Mouse (Mus musculus) G1E (cell line): ENCODE measurements around the gene Arpc1a.

ENCODE experiments used
- CTCF ChIP-seq: IDR thresholded peaks from 2 replicates; pipeline ENCODE4 v1.5.1; 2012; ENCODE audit warnings: low read depth, low read length, inconsistent platforms, mixed read lengths
- GATA1 ChIP-seq: IDR thresholded peaks from 2 replicates; pipeline ENCODE4 v1.6.1; 2012; ENCODE audit warnings: borderline replicate concordance, low read length, inconsistent platforms, mixed read lengths
- GATA2 ChIP-seq: IDR thresholded peaks from 2 replicates; pipeline ENCODE4 v1.6.1; 2012; ENCODE audit warnings: low read depth, low read length, inconsistent platforms, borderline replicate concordance

DNA sequence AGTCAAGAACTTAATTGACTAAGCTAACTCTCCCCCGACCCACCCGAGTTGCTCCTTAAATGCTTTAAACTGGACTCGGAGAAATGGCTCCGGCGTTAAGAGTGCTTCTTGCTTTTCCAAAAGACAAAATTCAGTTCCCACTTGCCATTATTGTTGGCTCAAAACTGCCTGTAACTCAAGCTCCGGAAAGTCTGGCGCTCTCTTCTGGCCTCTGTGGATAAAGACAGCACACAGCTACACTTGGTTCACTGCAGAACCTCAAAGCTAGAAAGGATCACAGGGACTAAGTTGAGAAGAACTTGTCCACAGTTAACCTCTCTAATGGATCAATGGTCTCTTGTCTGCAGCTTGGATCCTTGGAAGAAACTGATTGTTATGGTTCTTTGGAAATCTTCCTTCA is 24.9 kb upstream of the Arpc1a start:
- TF ChIP-seq CTCF (peak; percentile 54), GATA2 (no peak), GATA1 (no peak)
